Mouse (Mus musculus): ENCODE data around the gene Cdc40.

- TF ChIP-seq CTCF (IDR thresholded peaks at IDR 0.05; ENCODE audit: control insufficient read depth, insufficient read depth, insufficient replicate concordance, low read depth, low read length) (no peak), POLR2A (IDR thresholded peaks at IDR 0.05; ENCODE audit: control insufficient read depth, low read depth, low read length) (no peak)
Measured at GRCm38 (mm10) chr10:40901786-40902185, 18.7 kb upstream of the Cdc40 start.
